ENCODE assay signal across 25 mouse cellular contexts in genomic region chr19:55712678-55713077, GRCm38 (mm10). TPM values are rescaled to one million over a fixed set of nuclear protein-coding genes. Genes with fewer than 3 reads are reported as not detected.
A peak's percentile ranks its signal among the peaks of the same experiment; 100 is the strongest.
DNase-seq lines count a peak whose midpoint lies in the region; ATAC-seq lines count a peak whose summit lies in the region.
"Had no signal": no experiment of that assay in that cellular context is flagged by ENCODE, and none has a peak within 500 bp of the region (broad histone marks: within the 10 kb centered on the region; RNA-seq: fewer than 3 reads in every experiment).

No protein-coding gene starts in this region.

- H3K36me3 ChIP-seq in hindbrain, embryonic 14.5 days (replicated peaks; ENCODE audit: control insufficient read depth, insufficient read depth) = no peaks in the 10 kb centered on the region
- H3K36me3 ChIP-seq: forebrain, embryonic 12.5 days; heart, embryonic 13.5 days; limb, embryonic 12.5 days; liver, embryonic 15.5 days had no signal

- no peak overlapping the region for H3K27ac ChIP-seq in hindbrain, embryonic 14.5 days
- H3K27ac ChIP-seq: forebrain, embryonic 12.5 days; heart, embryonic 13.5 days; kidney, postnatal 0 days; limb, embryonic 12.5 days; liver, embryonic 15.5 days had no signal

- H3K4me1 ChIP-seq in hindbrain, embryonic 14.5 days (replicated peaks; ENCODE audit: control insufficient read depth, insufficient read depth, low read length) = no peaks in the 10 kb centered on the region
- H3K4me1 ChIP-seq: forebrain, embryonic 12.5 days; heart, embryonic 13.5 days; liver, embryonic 15.5 days had no signal

- no peaks in the 10 kb centered on the region for H3K9me3 ChIP-seq in hindbrain, embryonic 14.5 days (ENCODE audit: control insufficient read depth, low read length)
- H3K9me3 ChIP-seq: forebrain, embryonic 12.5 days; heart, embryonic 13.5 days; limb, embryonic 12.5 days; liver, embryonic 15.5 days had no signal

- peak; percentile 12 for DNase-seq in adrenal gland, adult 8-10 months
- no peak for DNase-seq in adrenal gland, postnatal 10 days
- DNase-seq in ES-CJ7 (ENCODE audit: low read depth, low spot score) (peak; percentile 88), R1 (ENCODE audit: low read depth, low spot score) (peak; percentile 96)
- no peak for DNase-seq in left cerebral cortex, adult 18-20 months (ENCODE audit: low spot score in 2 of 2)
- no peak for DNase-seq in cerebellum, postnatal 10 days
- DNase-seq in hindbrain, embryonic 14.5 days (ENCODE audit: low spot score) = no peak
- DNase-seq: B cell, adult 2 months; cerebellum, adult 18-20 months; cerebellum, postnatal 14 days; forebrain, postnatal 0 days; gastrocnemius, postnatal 10 days; heart, postnatal 10 days; kidney, adult 2 months; layer of hippocampus, postnatal 36 days; lung, embryonic 14.5 days; lung, postnatal 14 days; midbrain, embryonic 14.5 days had no signal

- H3K9ac ChIP-seq in hindbrain, embryonic 14.5 days = no peak overlapping the region
- H3K9ac ChIP-seq: forebrain, embryonic 12.5 days; forebrain, postnatal 0 days; heart, embryonic 13.5 days; limb, embryonic 12.5 days; liver, embryonic 15.5 days; lung, embryonic 14.5 days had no signal

- H3K4me3 ChIP-seq in hindbrain, embryonic 14.5 days (replicated peaks; ENCODE audit: low read length) = no peak overlapping the region
- H3K4me3 ChIP-seq: forebrain, embryonic 12.5 days; heart, embryonic 13.5 days; limb, embryonic 12.5 days; liver, embryonic 15.5 days had no signal

- no peak for ATAC-seq in hindbrain, embryonic 14.5 days (ENCODE audit: low FRiP score)
- ATAC-seq: forebrain, postnatal 0 days; hindbrain, embryonic 16.5 days had no signal

- WGBS in hindbrain, embryonic 14.5 days = 92% methylated on average over 2 of the region's 2 CpGs

- no peak overlapping the region for H3K4me2 ChIP-seq in hindbrain, embryonic 14.5 days (replicated peaks)
- H3K4me2 ChIP-seq: forebrain, embryonic 12.5 days; heart, embryonic 13.5 days; limb, embryonic 12.5 days; liver, embryonic 15.5 days; lung, embryonic 14.5 days had no signal

- H3K27me3 ChIP-seq in hindbrain, embryonic 14.5 days (ENCODE audit: control insufficient read depth, insufficient read depth, low read length) = no peaks in the 10 kb centered on the region
- H3K27me3 ChIP-seq: heart, embryonic 13.5 days; limb, embryonic 12.5 days had no signal

RNA-seq across cellular contexts. Expression of gene Tcf7l2, which starts 28.9 kb away (rescaled TPM):
- total RNA-seq in adrenal gland, adult 8-10 months (2022) = 10 to 100 TPM; 15.4 to 39.4 (median 26.8) TPM
- 10 to 100 TPM; 22.8 to 26.1 TPM for total RNA-seq in adrenal gland, postnatal 10 days (2021)
- 1 to 10 TPM; 7.4 to 8.9 TPM for total RNA-seq in left cerebral cortex, adult 18-20 months (2021)
- 24.0 and 38.1 TPM in 2 replicates for polyA plus RNA-seq in hindbrain, embryonic 14.5 days (2014; fragmentation: Nextera tagmentation; extraction: Ambion mirVana)
- total RNA-seq: CH12.LX had no signal

Comparison
In these comparisons a context has a peak if more than half of its experiments do, and no peak if none do; other contexts are left out.
1. DNase-seq: peak in adrenal gland, adult 8-10 months (single experiment), ES-CJ7 (single experiment) and R1 (single experiment); none in adrenal gland, postnatal 10 days (single experiment), left cerebral cortex, adult 18-20 months (0 of 2), cerebellum, postnatal 10 days (0 of 2) and hindbrain, embryonic 14.5 days (single experiment).